21 mouse cellular contexts compared by ENCODE assay signal in the genomic region with DNA sequence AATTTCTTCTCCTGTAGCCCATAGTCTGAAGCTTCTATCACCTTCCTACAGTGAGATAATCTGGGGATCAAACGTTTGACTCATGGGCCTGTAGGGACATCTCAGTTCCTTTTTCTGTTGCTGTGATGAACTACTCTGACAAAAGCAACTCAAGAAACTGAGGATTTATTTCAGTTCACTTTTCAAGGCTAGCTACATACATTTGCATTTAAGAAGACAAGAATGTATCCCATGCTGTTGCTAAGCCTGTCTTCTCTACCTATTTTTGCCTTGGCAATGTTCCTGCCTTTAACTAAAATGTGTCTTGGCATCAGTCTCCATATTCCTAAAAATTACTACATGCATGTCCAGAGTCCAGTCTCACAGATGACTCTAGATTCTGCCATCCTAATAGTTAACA.
DNase-seq lines count a peak whose midpoint lies in the region; ATAC-seq lines count a peak whose summit lies in the region.
"Had no signal": no experiment of that assay in that cellular context is flagged by ENCODE, and none has a peak within 500 bp of the region (broad histone marks: within the 10 kb centered on the region; RNA-seq: fewer than 3 reads in every experiment).

No protein-coding gene starts in this region.

- intact Hi-C loops in left cerebral cortex, postnatal 14 days (cut with DNase I): no loop called here

- ATAC-seq in frontal cortex, adult (ENCODE audit: low TSS enrichment): peak; percentile 97
- ATAC-seq: forebrain, embryonic 14.5 days; forebrain, postnatal 0 days; Patski had no signal

- DNase-seq in frontal cortex, postnatal 25 days (ENCODE audit: low spot score in 2 of 2): no peak
- peak; percentile 35 for DNase-seq in kidney, adult 9 months
- no peak for DNase-seq in kidney, postnatal 4 days
- peak; percentile 21 to 44 for DNase-seq in left cerebral cortex, postnatal 14 days (ENCODE audit: low spot score in 2 of 2)
- DNase-seq in left cerebral cortex, adult 8-10 months (ENCODE audit: low spot score in 2 of 2): no peak
- no peak for DNase-seq in gastrocnemius, adult 8-10 months (ENCODE audit: low spot score in 2 of 2)
- no peak for DNase-seq in testis, postnatal 10 days (ENCODE audit: low spot score)
- DNase-seq: adrenal gland, postnatal 10 days; adrenal gland, postnatal 36 days; B cell, adult 2 months; cerebellum, adult 11 months; cerebellum, adult 2 months; cerebellum, adult 9-11 months; cerebellum, postnatal 25 days; forebrain, postnatal 0 days; gastrocnemius, postnatal 10 days; gastrocnemius, postnatal 36 days; heart, adult 2 months had no signal

Comparison
In these comparisons a context has a peak if more than half of its experiments do, and no peak if none do; other contexts are left out.
1. DNase-seq: peak in kidney, adult 9 months (single experiment) and left cerebral cortex, postnatal 14 days (2 of 2); none in frontal cortex, postnatal 25 days (0 of 2), kidney, postnatal 4 days (0 of 2), left cerebral cortex, adult 8-10 months (0 of 2), gastrocnemius, adult 8-10 months (0 of 2) and testis, postnatal 10 days (single experiment).